Mouse (Mus musculus): ENCODE measurements around the gene Sulf2.

DNA sequence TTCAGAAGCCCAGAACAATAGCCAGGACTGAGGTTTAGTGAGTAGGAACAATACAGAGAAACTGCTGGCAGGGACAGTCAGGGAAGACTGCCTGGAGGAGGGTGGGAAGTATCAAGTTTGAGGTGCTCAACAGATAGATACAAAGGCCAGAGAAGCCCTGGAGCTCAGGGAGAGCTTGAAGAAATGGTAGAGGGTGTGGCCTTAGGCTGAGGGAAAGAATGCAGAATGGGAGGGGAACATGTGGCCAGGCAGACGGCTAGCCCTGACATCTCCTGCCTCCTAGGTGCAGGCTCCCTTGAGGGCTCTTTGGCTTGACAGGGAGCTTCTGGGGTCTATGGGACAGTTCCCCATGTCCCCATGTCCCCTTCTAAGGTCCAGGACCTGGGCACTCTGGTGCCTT, 17.2 kb downstream of the Sulf2 start:
- TF ChIP-seq CTCF (conservative IDR thresholded peaks at IDR 0.05; ENCODE audit: insufficient read depth, insufficient read length, low read depth, low read length) (no peak), POLR2A (IDR thresholded peaks at IDR 0.05; ENCODE audit: low read depth, low read length) (no peak)
